Mouse (Mus musculus) cerebellum, adult 2 months (tissue): ENCODE results near the gene Gm42906. TPM values are rescaled to one million over a fixed set of nuclear protein-coding genes. Genes with fewer than 3 reads are reported as not detected.
A peak's percentile ranks its signal among the peaks of the same experiment; 100 is the strongest.

Experiments used
- DNase-seq, 2 experiments: peaks; one replicate each; pipeline ENCODE4 v3.0.0; 2021
- H3K27ac ChIP-seq: fragments of 200-500 bp; 2 replicates; pipeline ENCODE4 v1.5.1; 2012; ENCODE audit warnings: low read length, control low read depth, inconsistent platforms; ENCODE audit not compliant: insufficient read depth
- H3K27me3 ChIP-seq: fragments of 200-500 bp; 2 replicates; pipeline ENCODE4 v1.6.1; 2012; ENCODE audit warnings: inconsistent platforms, mild to moderate bottlenecking, low read length, moderate library complexity; ENCODE audit not compliant: control insufficient read depth, insufficient read depth
- H3K4me1 ChIP-seq: fragments of 200-500 bp; 2 replicates; pipeline ENCODE4 v1.6.1; 2011; ENCODE audit warnings: low read length; ENCODE audit not compliant: control insufficient read depth, insufficient read depth
- H3K4me3 ChIP-seq: fragments of 200-500 bp; replicated peaks from 2 replicates; pipeline ENCODE3; 2011; ENCODE audit warnings: mild to moderate bottlenecking, low read depth, low read length, control low read depth; ENCODE audit not compliant: insufficient read depth
- CTCF ChIP-seq: fragments of 200-500 bp; IDR thresholded peaks from 2 replicates; pipeline ENCODE4 v1.5.1; 2011; ENCODE audit warnings: low read depth, mild to moderate bottlenecking, control low read depth, low read length, moderate library complexity, borderline replicate concordance; ENCODE audit not compliant: insufficient read depth
- POLR2A ChIP-seq: fragments of 200-500 bp; IDR thresholded peaks from 2 replicates; pipeline ENCODE4 v1.6.1; 2011; ENCODE audit warnings: low read length, control low read depth, borderline replicate concordance; ENCODE audit not compliant: insufficient read depth
- WGBS: fragments of 180-500 bp; shearing (Covaris S2); methylation state at CpG from one replicate; pipeline ENCODE4 v1.1.7; 2018; 5-methylcytosine and 5-hydroxymethylcytosine counted together
- polyA plus RNA-seq: library from polyadenylated mRNA; depleted of rRNA; stranded (reverse); fragments of >200 nt; gene quantifications from 2 replicates; pipeline ENCODE4 v1.2.3, GENCODE M21; 2012

Gm42906 gene
- polyA plus RNA-seq, 1 experiment, result not detected

DNA sequence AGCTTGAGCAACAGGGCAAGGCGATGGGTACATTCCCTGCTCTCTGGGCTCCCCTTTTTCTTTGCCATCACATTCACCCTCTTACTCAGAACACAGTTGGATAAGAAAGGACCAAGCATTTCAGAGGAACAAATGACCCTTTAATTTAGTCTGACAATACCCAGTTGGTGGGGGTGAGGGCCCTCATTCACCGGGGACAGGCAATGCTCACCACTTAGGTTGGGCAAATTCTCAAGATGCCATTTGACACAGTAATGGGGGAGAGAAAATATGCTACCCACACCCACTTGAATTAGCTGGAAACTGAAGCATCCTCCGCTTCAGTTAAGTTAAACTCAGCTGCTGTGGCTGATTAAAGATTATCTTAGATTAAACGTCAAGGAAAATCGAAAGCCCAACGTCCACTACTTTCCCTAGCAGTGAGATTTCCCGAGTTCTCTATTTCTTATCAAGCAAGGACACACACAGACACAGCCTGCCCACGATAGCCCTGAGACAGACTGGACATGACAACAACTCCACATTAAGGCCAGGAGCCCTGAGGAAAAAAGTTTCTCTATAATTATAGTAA lies 242.6 kb downstream of the Gm42906 start:
- no peak for DNase-seq
- Histone ChIP-seq H3K27ac (no peak overlapping the region), H3K4me3 (no peak overlapping the region), H3K4me1 (no peaks in the 10 kb centered on the region), H3K27me3 (no peaks in the 10 kb centered on the region; the same call in 1 of the 2 replicates)
- no peak for TF ChIP-seq POLR2A
- TF ChIP-seq CTCF, result no peak
- WGBS, result 80% methylated on average over 8 of the region's 8 CpGs

DNA sequence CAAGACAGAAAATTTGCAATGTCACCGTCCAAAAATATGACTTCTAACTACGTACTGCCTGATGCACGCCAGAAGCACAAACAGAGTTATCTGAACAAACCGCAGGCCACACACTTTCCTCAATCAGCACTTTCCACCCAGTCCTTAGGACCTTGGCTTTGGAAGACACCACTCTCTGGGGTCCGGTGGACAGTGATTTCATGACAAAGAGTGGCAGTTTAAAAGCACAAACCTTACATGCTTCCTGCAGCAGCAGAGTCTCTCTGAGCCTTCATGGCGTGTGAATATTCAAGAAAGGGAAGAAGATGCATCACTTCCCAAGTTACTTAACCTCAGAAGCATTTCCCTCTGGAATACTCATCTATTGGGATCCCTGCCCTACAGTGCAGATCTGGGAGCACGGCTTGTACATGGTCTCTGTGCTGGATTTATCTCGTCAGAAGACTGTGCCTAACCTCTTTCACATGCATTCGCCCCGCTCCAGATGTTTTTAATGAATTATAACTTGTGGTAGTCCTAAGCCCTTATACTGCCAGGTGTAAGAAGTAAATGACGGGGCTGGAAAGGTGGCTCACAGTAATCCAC lies 244.2 kb downstream of the Gm42906 start:
- Histone ChIP-seq H3K4me3 (no peak overlapping the region), H3K27me3 (no peaks in the 10 kb centered on the region), H3K27ac (no peak overlapping the region), H3K4me1 (no peaks in the 10 kb centered on the region)
- TF ChIP-seq POLR2A (no peak), CTCF (no peak)
- no peak for DNase-seq
- 87% methylated on average over 11 of the region's 11 CpGs for WGBS

DNA sequence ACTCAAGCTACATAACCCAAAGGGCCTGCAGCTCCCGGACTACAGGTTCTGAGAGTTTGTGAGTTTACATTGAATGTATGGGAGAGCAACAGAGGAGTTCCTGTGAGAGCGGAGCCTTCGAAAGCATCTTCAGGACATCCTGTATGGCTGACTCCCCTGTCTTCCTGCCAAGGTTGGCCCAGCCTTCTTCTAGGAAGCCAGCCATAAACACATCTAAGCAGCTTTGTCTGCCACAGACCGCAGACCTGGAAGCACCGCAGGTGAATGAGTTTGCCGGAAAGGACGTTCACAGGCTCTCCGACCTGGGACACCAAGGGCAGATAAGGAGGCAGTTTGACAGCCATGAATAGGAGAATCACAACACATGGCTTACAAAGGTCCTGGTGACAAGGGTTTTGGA lies 246.7 kb downstream of the Gm42906 start:
- no peaks in the 10 kb centered on the region for H3K27me3 ChIP-seq
- TF ChIP-seq CTCF, result no peak
- TF ChIP-seq POLR2A, result no peak
- H3K4me3 ChIP-seq, result no peak overlapping the region
- WGBS, result 87% methylated on average over 8 of the region's 8 CpGs
- H3K27ac ChIP-seq, result no peak overlapping the region
- no peak for DNase-seq
- H3K4me1 ChIP-seq, result no peaks in the 10 kb centered on the region

DNA sequence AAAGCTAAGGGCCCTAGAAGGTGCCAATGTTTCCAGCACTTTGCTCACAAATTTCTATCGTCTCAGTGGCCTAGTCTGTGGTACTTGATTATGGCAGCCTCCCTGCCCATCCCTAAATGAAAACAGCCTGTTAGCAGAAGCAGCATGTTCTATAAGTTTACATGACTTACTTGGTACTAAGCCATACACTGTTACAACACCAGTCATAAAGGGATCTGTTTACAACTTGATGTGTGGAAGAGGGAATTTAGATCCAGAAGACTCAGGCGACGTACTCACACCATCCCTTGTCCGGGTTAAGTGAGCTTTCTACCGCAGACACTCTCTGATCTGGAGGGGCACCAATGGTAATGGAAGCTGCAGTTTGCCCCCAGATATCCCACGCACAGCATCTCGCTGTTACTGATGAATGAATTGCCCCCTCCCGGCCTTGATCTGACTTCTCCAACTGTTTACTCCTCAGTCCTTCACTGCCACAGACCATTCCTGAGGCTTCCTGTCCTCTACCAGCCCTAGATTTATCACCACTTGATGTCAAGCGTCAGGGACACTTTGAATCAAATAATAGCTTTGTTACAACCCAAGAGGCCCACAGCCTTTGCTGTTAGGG lies 247.7 kb downstream of the Gm42906 start:
- Histone ChIP-seq H3K4me1 (no peaks in the 10 kb centered on the region), H3K27ac (no peak overlapping the region), H3K4me3 (no peak overlapping the region), H3K27me3 (no peaks in the 10 kb centered on the region)
- DNase-seq, result no peak
- 91% methylated on average over 9 of the region's 9 CpGs for WGBS
- TF ChIP-seq POLR2A (no peak), CTCF (no peak)

DNA sequence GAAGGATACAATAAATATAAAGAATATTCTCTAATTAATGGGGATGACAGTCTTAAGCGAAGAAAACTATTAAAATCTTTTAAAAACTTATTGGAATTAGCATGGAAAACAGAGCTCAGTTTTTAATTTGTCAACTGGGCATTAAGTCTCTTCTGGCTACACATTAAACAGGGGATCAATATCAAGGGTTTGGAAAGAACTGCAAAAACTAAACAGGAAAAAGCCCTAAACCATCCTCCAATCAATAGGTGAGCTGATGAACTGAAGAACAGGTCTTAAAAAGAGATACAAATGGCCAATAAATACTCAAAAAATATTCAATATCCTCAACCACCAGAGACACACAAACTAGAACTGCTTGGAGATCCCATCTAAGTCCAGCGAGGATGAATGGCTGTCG lies 250.8 kb downstream of the Gm42906 start:
- no peak for DNase-seq
- no peaks in the 10 kb centered on the region for H3K27me3 ChIP-seq
- no peaks in the 10 kb centered on the region for H3K4me1 ChIP-seq
- 94% methylated on average over 3 of the region's 3 CpGs for WGBS
- TF ChIP-seq CTCF (no peak), POLR2A (no peak)
- H3K4me3 ChIP-seq, result no peak overlapping the region
- no peak overlapping the region for H3K27ac ChIP-seq

DNA sequence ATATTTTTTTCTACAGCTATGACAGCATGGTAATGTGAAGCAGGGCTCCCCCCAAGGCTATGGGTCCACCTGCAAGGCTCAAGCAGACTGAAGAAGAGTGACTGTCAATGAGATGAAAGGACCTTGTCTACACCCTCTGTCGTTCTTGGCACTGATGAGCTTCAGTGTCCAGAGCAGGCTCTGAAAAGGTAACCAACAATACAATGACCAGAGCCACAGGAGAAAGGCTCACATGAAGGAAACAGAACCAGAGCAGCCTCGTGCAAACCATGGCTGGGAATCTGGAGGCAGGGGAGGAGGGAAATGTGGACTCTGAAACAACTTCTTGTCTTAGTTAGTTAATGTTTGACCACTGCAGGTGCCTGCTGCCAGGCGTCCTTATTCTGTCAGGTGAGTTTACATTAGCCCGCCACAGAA lies 252.1 kb downstream of the Gm42906 start:
- Histone ChIP-seq H3K27ac (no peak overlapping the region), H3K4me1 (no peaks in the 10 kb centered on the region), H3K4me3 (no peak overlapping the region), H3K27me3 (no peaks in the 10 kb centered on the region)
- no peak for DNase-seq
- WGBS, result 69% methylated on average over 4 of the region's 4 CpGs
- no peak for TF ChIP-seq POLR2A
- TF ChIP-seq CTCF, result no peak

DNA sequence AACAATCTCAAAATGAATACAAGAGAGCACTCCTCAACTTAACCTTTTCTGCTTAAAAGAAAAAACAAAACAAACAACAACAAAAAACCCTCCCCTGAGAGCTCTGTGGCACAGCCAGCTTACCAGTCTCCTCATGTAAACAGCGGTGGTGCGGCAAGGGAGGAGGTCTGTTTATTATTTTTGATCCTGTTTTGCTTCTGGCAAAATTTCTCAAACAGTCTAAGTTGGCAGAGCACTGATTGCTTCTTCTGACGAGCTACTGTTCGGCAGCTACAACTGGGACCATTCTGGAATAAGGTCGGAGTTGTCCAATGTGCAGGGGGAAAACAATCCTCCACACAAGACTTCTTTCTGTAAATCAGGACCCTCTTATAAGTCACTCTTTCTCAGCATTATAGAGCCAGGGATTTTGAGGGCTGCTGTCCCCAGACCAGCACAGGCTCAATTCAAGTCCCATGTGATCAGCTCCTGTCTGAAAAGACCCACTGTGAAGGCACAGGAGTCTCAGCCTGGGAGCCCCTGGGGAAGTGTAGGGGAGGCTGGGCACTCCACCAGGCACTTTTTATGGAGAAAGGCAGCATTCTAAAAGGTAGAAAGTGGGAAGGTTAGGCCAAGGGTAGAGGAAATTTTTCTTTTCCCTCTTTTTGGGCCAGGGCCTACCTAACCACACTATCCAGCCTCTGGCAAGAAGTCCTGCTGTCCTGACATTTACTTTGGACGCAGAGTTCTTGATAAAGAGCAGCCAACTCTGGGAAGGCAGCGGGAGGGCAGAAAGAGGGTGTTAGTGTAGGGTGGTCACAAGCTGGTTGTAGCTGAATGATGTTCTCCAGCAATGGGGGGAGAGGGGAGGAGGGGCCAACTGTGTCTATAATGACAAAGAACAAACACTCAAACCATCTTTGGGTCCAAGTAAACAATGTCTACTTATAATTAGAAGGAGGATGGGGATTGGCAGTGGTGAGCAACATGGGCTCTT lies 253.2 kb downstream of the Gm42906 start:
- Histone ChIP-seq H3K27ac (peak overlapping the region; percentile 61; the same call in 1 of the 2 replicates), H3K4me1 (no peaks in the 10 kb centered on the region)
- DNase-seq, result no peak

DNA sequence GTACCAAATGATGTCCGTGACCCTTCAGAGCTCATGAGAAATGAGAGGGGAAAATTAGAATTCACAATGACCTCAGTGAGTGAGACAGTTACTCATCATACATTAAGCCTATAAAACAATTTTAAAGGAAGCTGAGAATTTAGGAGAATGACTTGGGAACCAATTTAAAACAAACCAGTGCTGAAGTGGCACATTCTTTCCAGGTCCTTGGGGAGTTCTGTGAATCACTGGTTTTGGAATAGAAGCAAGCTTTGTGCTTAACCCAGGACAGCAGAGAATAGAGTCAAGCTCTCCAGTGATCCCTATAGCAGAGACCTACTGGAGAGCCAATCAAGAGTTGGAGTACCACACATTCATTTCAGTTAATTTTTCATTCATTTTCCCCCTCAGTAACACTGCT lies 254.2 kb downstream of the Gm42906 start:
- H3K27ac ChIP-seq, result no peak overlapping the region
- no peaks in the 10 kb centered on the region for H3K4me1 ChIP-seq
- H3K4me3 ChIP-seq, result no peak overlapping the region
- DNase-seq, result no peak
- WGBS, result 76% methylated on average over 1 of the region's 1 CpGs
- TF ChIP-seq POLR2A (no peak), CTCF (no peak)
- H3K27me3 ChIP-seq, result no peaks in the 10 kb centered on the region

More for the DNA sequence above, 253.2 kb downstream of the Gm42906 start:
- TF ChIP-seq POLR2A, result no peak
- TF ChIP-seq CTCF, result no peak
- H3K27me3 ChIP-seq, result no peaks in the 10 kb centered on the region
- H3K4me3 ChIP-seq, result no peak overlapping the region
- WGBS, result 56% methylated on average over 7 of the region's 7 CpGs
